Mouse (Mus musculus) erythroblast, embryonic 14.5 days (primary cell): ENCODE data around the gene Sptlc3. TPM values are rescaled to one million over a fixed set of nuclear protein-coding genes. Genes with fewer than 3 reads are reported as not detected.

ENCODE experiments used
- H3K27me3 ChIP-seq: 2 replicates; pipeline ENCODE4 v1.6.1; 2012; ENCODE audit warnings: inconsistent platforms; ENCODE audit not compliant: control insufficient read depth
- H3K36me3 ChIP-seq: 2 replicates; pipeline ENCODE4 v1.6.1; 2012; ENCODE audit warnings: mild to moderate bottlenecking, inconsistent platforms; ENCODE audit not compliant: control insufficient read depth
- H3K4me1 ChIP-seq: 2 replicates; pipeline ENCODE4 v1.6.1; 2012; ENCODE audit warnings: inconsistent platforms; ENCODE audit not compliant: control insufficient read depth
- H3K4me3 ChIP-seq: replicated peaks from 2 replicates; pipeline ENCODE3; 2012; ENCODE audit warnings: moderate library complexity, mild to moderate bottlenecking, inconsistent platforms
- H3K9me3 ChIP-seq: 2 replicates; pipeline ENCODE4 v1.6.1; 2012; ENCODE audit warnings: low read length, inconsistent platforms, mixed read lengths; ENCODE audit not compliant: control insufficient read depth
- GATA1 ChIP-seq: IDR thresholded peaks from 2 replicates; pipeline ENCODE4 v1.6.1; 2012; ENCODE audit warnings: low read length, inconsistent platforms, mixed read lengths
- TAL1 ChIP-seq: IDR thresholded peaks from 3 replicates; pipeline ENCODE4 v1.6.1; 2012; ENCODE audit warnings: low read length, inconsistent platforms, mixed read lengths
- polyA plus RNA-seq: library from polyadenylated mRNA; stranded (reverse); fragments of >175 nt; gene quantifications from 2 replicates; pipeline ENCODE4 v1.2.3, GENCODE M21; 2012

Gene Sptlc3
- polyA plus RNA-seq, 1 experiment, result not detected

DNA sequence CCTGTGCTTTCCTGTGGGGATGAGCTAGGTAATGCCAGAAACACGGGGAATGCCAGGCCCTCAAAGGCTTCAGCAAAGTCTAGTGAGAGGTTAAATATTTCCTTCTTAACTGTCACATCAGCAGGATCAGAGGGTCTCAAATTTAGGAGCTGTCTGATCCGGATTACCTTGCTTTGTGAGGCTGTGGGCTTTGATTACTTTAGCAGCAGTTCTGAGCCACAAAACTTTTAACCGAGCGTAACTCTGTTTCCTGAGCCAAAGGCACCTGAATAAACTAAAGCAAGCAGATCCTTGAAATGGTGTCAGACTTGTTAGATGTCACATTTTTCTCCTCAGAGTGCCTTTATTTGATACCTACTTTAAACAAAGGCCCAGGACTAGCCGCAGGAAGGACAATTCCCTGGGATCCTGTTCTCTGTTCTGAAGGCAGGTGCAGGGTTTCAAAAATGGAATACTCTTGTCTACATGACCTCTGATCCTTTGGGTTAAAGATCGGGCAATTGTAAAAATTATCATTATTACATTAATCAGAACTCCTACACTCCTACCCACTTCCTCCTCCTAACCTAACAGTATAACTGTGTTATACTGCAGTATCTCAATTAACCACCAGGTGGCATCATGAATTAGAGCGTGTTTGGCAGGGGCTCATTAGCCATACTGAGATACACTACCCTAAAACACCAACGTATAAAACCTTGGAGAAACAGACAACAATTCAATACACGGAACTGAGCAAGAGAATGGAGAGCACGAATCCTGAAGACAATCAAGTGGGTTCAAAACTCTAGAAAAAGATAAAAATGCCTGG, 97.4 kb downstream of the Sptlc3 start:
- no peaks in the 10 kb centered on the region for H3K27me3 ChIP-seq
- no peaks in the 10 kb centered on the region for H3K36me3 ChIP-seq
- no peak overlapping the region for H3K4me3 ChIP-seq
- H3K9me3 ChIP-seq, result no peaks in the 10 kb centered on the region
- no peaks in the 10 kb centered on the region for H3K4me1 ChIP-seq
- TF ChIP-seq TAL1 (no peak), GATA1 (no peak)

DNA sequence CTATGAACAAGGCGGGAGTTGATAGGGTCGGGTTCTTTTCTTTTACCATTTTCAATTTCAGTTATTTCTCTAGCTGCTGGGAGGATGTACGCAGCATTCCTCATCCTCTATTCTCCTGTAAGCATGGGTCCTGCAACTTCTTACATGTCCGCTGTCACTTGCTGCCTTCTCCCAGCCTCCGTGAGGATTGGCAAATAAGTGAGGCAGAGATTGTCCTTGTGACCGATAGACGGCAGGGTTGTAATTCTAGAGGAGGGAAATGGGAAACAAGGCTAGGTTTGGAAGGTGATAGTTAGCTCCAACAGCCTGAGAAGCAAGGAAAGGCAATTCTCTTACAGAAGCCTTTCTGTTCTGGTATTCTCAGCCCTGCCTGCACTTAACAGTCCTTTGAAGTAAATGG, 98.4 kb downstream of the Sptlc3 start:
- H3K4me3 ChIP-seq, result no peak overlapping the region
- no peaks in the 10 kb centered on the region for H3K27me3 ChIP-seq
- TF ChIP-seq TAL1 (no peak), GATA1 (no peak)
- no peaks in the 10 kb centered on the region for H3K36me3 ChIP-seq
- no peaks in the 10 kb centered on the region for H3K9me3 ChIP-seq
- H3K4me1 ChIP-seq, result no peaks in the 10 kb centered on the region

DNA sequence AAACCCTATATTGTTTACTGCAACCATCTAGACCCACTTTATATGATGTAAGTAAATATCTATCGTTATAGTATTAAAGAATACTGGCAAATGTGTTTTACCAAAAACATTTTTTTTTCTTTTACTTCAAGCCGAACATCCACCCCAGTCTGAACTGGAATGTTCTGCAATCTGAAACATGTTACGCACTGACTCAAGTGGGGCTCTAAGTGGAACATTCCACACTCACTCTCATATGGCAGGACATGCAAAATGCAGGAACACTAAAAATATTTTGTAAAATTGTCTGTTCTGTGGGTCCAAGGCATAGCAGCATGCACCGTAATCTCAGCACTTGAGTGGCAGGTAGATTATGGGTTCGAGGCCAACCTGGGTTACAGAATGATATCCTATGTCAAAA, 103.5 kb downstream of the Sptlc3 start:
- Histone ChIP-seq H3K9me3 (no peaks in the 10 kb centered on the region), H3K36me3 (no peaks in the 10 kb centered on the region), H3K4me3 (no peak overlapping the region), H3K27me3 (no peaks in the 10 kb centered on the region), H3K4me1 (no peaks in the 10 kb centered on the region)
- no peak for TF ChIP-seq GATA1
- no peak for TF ChIP-seq TAL1

DNA sequence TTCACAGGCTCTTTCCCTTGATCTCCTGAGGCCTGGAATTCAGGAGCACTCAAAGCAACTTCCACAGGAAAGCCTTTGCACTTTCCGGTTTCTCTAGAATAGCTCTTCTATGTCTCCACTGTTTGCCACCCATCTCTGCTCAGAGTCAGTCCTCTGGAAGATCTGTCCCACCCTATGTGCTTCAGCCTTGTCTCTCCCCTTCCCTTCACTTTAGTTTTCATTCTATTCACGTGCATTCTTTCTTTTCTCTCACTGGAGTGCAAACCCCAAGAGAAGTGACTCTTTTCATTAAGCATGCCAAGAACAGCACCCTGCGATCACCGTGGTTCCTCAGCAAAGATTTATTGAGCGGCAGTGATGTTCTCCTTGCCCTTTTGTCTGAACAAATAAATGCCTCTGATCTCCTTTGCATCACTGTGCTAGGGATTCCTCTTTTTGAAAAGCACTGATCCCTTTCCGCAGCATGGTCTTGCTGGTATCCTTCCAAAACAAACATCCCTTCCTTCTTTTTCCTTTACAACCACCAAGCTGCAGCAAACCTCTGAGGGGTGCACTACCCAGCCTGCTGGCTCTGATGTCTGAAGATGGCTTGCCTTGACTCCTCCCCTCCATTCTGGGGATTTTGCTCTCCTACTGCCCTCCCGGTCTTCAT, 108.0 kb downstream of the Sptlc3 start:
- Histone ChIP-seq H3K27me3 (no peaks in the 10 kb centered on the region), H3K4me3 (no peak overlapping the region), H3K36me3 (no peaks in the 10 kb centered on the region), H3K9me3 (no peaks in the 10 kb centered on the region), H3K4me1 (no peaks in the 10 kb centered on the region)
- TF ChIP-seq GATA1 (no peak), TAL1 (no peak)

DNA sequence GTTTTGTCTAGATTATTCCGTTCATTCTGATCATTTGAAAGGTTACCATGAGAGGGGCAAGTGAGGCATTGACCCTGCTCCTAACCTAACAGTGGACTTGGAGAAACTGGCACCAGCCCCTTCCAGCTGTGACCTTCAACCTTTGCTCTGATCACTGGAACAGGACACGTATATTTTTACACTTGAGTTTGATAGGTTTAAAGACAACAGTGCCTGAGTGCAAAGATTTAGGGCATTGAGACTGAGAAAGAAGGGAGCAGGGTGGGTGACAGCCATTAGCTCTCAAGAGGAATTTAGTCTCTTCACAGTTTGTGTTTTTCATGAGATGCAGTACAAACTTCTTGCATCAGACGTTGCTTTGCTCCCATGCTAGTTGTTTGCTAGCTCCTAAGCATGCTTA, 114.5 kb downstream of the Sptlc3 start:
- Histone ChIP-seq H3K4me1 (no peaks in the 10 kb centered on the region), H3K36me3 (no peaks in the 10 kb centered on the region), H3K4me3 (no peak overlapping the region), H3K9me3 (no peaks in the 10 kb centered on the region), H3K27me3 (no peaks in the 10 kb centered on the region)
- no peak for TF ChIP-seq GATA1
- TF ChIP-seq TAL1, result no peak

DNA sequence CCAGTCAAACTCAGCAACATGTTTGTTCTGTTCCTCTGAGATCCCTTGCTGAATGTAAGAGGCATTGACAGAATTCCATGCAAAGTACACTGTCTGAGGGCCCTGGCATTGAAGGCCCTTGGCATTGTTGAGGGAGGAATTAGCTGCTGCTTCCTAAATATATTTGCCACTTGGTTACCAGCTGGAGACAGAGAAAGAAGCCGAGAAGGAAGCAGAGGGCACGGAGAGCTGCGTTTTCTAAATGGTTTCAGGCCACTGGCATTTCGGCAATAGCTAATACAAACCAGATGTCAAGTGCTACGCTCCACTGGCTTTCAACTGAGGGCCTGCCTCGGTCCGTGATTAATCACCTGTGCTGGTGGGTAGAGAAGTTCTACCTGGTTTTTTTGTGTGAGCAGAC, 115.1 kb downstream of the Sptlc3 start:
- Histone ChIP-seq H3K27me3 (no peaks in the 10 kb centered on the region), H3K4me3 (no peak overlapping the region), H3K4me1 (no peaks in the 10 kb centered on the region), H3K9me3 (no peaks in the 10 kb centered on the region), H3K36me3 (no peaks in the 10 kb centered on the region)
- TF ChIP-seq TAL1, result no peak
- no peak for TF ChIP-seq GATA1

DNA sequence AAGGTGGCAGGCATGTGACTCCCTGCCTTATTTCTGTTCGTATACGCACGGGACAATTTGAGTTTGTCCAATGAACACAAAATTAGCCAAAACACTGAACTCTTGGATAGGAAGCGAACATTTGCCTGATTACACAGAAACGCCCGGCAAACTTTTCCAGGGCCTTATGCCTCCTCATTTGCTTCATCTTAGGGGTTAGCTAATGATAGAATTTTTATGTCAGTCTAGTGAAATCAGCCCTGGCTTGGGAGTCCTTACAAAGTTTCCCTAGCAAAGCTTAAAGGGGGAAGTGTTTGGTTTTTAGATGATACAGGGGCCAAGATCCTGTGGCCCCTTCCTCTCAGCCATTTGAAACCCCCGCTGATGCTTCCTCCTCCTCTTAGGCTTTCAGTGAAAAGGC, 115.5 kb downstream of the Sptlc3 start:
- Histone ChIP-seq H3K9me3 (no peaks in the 10 kb centered on the region), H3K4me1 (no peaks in the 10 kb centered on the region), H3K4me3 (no peak overlapping the region), H3K27me3 (no peaks in the 10 kb centered on the region), H3K36me3 (no peaks in the 10 kb centered on the region)
- TF ChIP-seq TAL1 (no peak), GATA1 (no peak)

DNA sequence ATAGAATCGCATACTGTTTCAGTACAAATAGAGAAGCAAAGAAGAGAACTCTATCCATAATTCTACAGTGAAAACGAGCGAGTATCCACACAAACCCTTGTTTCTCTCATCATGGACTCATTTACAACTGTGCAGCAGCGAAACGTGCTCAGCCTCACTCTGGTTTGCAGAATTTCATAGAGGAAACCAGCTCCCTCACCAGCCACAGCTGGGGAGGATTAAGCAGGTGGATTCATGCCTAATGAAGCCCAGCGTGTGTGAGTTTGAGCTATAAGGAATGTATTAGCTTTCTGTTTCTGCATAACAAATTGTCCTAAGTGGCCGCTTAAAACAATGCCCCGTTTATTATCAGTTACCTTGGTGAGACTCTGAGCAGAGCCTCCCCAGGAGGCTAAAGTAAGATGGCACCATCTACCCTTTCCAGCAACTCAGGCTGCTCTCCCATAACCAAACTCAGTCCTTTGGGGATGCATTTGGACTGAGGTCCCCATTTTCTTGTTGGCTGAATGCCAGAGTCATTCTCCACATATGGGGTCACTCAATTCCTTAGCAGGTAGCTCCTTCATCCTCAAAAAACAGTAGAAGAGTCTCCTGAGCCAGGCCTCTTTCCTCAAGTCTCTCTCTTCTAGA, 116.1 kb downstream of the Sptlc3 start:
- no peaks in the 10 kb centered on the region for H3K27me3 ChIP-seq
- no peaks in the 10 kb centered on the region for H3K9me3 ChIP-seq
- no peaks in the 10 kb centered on the region for H3K4me1 ChIP-seq
- H3K36me3 ChIP-seq, result no peaks in the 10 kb centered on the region
- no peak overlapping the region for H3K4me3 ChIP-seq
- no peak for TF ChIP-seq TAL1
- no peak for TF ChIP-seq GATA1

DNA sequence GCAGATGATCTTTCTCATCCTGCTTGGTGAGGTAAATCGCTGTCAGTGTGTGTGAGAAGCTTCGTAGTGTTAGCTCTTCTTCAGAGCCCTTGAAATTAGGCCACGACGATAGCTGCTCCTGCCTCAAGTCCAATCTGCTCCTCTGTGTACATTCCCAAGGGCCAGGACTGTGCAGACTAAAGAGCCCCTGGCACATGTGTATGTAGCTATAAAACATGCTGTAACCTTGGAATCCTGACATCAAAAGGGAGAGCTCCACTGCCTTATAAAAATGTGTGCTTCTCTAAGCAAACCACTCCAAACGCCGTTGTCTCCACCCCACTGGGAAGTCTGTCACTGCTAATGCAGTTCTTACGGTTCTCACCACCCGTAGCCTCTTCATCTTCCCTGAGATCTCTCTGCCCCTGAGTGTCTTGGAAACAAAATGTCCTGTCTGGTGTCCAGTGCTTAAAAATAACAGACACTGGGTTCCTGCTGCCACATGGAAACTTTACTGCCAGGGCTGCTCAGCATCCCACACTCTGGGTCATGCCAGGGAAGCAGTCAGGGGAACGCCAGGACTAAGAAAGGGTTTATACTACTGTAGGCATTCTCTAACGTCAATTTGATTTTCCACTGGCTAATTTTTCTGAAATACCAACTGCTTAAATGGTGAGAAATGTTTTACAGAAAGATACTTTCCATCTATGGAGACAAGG, 118.8 kb downstream of the Sptlc3 start:
- H3K36me3 ChIP-seq, result no peaks in the 10 kb centered on the region
- no peak overlapping the region for H3K4me3 ChIP-seq
- no peaks in the 10 kb centered on the region for H3K9me3 ChIP-seq
- TF ChIP-seq GATA1 (no peak), TAL1 (no peak)
- H3K4me1 ChIP-seq, result no peaks in the 10 kb centered on the region
- H3K27me3 ChIP-seq, result no peaks in the 10 kb centered on the region
